Mouse (Mus musculus) MN1 (cell line): ENCODE data around the gene Rsph1.

ENCODE experiments used
- DNase-seq: peaks from one replicate; pipeline ENCODE4 v3.0.0-alpha.2; 2016; ENCODE audit warnings: low spot score

The Rsph1 gene

DNA sequence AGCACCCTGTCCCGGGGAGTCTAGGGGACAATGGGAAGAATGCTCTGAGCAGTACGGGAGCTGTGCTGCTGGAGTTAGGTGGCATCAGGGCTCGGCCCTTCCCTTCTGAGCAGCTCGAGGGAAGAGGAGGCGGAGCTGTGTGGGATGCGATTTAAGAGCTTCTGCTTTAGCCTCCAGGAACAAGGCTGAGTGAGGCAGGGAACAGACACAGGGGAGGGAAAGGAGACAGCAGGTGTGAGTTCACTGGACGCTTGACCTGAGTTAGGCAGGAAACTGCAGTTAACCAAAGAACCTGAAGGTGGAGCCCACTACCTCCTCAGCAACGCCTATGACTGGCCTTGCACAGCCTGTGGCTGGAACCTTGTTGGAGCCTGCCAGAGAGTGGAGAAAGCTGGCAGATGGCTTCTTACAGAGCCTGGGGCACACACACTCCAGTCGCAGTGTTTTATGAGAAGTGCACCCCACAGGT, 22.7 kb downstream of the Rsph1 start:
- peak; percentile 78 for DNase-seq

DNA sequence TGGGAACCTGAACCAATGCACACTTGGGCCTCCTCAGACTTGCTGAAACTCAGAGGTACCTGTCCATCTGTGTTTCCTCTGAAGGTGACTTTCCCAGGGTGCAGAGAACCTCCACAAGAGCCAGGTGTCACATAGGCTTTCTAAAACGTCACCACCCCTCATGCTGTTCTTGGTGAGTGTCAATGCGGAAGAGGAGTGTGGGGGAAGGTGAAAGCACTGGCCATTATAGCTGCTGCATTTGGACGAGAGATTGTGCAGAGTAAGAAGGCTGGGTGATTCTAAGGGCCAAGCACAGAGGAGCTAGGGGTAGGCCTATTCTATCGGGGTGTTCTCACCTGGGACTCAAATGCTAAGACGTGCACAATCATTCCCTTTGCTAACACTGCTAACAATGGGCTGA, 23.2 kb downstream of the Rsph1 start:
- DNase-seq = no peak

DNA sequence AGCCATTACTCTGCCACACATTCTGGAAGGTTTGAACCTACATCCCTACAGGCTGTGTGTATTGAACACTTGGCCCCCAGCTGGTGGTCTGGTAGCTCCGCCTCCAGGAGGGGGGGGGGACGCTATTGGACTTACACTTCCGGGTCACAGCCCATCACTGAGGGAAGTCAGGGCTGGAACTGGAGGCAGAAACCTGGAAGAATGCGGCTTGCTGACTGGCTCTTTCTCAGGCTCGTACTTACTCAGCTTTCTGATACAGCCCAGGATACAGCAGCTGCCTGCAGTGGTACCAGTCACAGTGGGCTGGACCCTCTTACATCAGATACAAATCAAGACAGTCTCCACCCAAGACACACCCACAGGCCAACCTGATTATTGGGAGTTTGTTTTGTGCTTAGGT, 30.0 kb downstream of the Rsph1 start:
- no peak for DNase-seq

DNA sequence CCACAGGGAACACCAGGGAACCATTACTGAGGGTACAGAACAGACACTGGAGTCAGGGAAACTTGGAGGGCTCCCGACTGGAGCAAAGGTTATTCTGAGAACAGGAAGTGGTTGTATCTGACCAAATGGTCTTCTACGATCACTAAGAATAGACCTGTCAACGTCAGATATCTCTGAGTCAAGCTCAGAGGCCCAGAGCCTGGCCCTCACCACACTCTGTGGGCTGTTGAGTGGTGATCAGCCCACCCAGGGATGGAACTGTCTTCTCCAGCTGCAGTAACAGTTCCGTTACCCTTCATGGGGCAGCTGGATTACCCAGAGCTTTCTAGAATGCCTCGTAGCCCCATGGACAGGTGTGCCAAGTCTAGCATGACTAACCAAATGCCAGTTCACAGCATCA, 31.9 kb downstream of the Rsph1 start:
- DNase-seq = no peak

DNA sequence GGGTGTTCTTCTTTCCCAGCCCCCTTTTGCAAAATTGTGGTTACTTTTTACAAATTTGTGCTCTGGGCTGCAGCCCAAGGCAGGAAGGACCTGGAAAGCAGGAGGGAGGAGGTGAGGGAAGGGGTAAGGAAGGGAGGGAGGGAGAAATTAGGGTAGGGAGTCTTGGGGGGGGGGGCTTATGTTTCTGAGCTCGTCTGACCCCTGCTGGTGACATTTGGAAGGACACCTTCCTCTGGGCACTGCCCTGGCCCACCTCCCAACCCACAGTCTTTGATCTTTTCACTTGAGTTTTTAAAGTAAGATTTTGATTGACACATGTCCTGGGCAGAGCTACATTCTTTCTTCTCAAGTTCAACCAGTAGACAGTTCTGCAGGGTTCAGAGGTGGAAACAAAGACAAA, 34.4 kb downstream of the Rsph1 start:
- no peak for DNase-seq

DNA sequence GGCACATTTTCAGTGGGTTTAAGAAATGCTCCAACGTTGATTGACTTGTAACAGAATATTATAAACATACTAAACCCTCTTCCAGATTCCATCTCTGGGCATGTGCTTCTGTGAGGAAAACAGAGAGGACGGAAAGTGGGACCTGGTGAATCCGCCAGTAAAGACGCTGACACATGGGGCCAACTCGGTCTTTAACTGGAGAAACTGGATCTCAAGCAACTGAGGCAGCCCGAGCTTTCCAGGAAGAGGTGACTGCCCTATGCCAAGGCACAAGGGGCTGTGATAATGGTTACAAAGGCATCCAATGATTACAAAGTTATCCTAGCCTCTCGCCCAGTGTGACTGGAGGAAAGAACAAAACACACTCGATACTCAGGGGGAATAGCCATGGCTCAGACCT, 36.0 kb downstream of the Rsph1 start:
- no peak for DNase-seq

DNA sequence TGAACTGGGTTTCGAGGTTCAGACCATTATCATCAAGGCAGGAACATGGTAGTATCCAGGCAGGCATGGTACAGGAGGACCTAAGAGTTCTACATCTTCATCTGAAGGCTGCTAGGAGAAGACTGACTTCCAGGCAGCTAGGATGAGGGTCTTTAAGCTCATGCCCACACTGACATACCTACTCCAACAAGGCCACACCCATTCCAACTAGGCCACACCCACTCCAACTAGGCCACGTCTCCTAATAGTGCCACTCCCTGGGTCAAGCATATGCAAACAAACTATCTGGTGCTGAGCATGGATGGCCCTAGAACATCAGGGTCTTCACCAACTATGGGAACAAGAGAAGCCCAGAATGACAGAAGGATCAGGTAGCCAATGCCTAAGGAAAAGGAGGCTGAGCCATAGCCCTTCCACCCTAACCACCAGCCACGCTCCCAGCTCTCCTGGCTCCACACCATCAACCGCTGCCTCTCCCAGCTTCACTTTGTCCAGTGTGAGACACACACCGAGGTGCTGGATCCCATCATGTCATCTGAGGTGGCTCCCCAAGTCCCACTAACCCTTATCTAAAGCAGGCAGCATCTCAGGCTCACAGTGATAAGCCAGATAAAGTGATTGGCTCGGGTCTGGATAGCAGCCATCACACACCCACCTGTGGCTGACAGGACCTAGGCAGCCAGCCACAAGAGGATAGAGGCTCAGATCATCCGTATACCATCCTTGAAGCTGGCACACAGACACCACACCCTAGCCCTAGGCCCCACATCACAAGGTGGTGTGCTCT, 38.8 kb downstream of the Rsph1 start:
- DNase-seq = no peak

DNA sequence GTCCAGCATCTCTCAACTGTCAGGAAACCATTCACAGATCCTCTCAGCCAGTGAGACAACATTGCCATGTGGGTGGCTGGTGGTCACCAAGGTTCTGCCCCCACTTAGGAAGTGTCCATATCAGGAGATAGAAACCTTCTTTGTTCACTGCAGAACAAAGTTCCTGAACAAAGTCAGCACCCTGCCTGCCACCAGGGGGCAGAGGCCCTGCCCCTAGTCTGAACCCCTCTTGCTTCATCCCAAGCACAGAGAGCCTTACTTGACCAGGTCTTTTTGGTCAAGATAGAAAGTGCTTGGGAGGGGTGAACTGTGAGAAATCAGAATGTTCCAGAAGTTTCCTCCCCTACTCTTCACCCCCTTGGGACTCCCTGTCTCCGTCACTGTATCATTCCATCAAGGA, 41.3 kb downstream of the Rsph1 start:
- DNase-seq = no peak

DNA sequence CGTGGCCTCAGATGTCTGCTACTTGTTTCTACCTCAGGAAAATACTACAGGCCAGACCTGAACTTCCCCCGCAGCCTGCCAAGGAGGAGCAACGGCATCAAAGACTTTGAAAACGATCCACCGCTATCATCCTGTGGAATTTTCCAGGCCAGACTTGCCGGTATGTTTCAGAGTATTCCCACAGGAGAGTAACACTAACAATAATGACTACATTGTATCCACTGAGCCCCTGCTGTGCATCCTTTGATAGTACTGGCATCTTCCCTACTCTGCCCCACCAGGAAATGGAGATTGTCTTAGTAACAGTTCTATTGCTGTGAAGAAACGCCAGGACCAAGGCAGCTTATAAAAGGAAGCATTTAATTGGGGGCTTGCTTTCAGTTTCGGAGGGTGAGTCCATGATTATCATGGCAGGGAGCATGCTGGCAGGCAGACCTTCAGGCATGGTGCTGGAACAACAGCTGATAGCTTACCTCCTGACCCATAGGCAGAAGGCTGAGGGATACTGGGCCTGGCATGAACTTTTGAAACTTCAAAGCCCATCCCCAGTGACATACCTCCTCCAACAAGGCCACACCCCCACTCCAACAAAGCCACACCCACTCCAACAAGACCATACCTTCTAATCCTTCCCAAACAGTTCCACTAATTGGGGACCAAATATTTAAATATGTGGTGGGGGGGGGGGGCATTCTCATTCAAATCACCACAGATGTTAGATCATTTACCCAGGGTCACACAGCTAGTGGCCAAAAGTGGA, 44.8 kb downstream of the Rsph1 start:
- no peak for DNase-seq

DNA sequence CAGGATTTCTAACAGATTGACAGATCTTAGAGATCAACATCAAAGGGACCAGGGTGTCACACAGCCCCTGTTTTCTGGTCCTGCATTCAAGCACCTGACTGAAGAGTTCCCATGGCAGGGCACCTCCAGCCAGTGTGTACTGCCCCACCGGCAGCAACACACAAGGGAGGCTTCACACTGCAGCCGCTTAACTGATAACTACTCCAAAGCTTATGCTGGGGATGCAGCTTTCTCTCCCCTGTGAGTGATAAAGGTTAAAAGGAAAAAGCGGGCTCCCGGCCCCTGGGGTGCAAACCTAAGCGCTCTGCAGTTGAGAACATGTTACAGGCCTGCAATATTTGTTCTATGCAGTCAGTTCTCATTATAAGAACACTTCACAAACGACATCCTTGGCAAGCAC, 45.4 kb downstream of the Rsph1 start:
- DNase-seq = no peak

DNA sequence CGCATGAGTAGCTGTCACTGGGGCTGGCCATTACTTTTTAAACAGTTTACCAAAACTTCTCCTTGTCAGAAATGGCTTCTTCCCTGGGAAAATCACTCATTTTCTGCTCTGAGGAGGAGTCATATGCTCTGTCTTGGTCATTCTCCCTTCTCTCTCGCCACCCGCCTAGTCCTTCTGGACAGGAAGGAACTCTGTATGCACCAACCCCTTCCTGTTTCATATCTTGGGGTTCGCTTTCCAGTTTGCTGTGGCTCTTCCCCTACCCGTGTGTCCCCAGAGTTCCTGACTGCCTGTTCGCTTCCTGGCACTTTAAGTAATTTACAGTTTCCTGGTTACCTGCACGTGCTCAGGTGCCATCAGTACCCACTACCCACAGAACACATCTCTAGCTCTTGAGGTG, 50.3 kb downstream of the Rsph1 start:
- DNase-seq = no peak

DNA sequence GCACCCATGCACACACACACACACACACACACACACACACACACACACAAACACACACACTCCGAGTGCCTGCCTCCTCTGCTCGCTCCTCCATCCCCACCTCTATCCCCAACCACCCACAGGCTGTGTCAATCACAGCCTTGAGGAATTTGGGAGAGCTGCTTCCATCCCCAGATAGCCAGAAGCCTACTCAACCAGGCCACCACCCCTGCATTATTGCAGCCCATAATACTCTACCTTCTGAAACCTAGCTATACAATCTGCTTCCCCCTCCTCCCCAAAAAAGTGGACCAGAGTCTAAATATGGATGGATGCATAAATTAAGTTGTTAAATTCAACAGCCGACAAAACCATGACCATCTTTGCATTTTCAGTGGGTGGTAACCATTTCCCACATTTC, 50.8 kb downstream of the Rsph1 start:
- no peak for DNase-seq

DNA sequence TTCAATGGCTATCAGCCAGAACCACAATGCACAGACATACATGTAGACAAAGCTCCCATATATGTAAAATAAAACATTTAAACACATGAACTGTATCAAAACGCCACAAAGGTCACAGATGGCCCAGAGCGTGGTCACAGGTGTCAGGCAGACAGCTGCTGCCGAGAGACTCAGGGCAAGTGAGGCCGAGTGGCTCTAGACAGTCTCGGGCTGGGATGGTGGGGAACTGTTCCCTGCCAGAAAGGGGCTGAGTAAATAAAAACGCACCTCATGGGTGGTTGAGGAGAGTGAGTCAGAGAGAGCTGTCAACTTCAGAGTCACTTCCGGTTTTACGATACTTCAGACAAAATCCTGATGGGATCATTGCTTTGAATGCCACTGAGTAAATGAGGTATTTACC, 52.6 kb downstream of the Rsph1 start:
- DNase-seq = no peak

DNA sequence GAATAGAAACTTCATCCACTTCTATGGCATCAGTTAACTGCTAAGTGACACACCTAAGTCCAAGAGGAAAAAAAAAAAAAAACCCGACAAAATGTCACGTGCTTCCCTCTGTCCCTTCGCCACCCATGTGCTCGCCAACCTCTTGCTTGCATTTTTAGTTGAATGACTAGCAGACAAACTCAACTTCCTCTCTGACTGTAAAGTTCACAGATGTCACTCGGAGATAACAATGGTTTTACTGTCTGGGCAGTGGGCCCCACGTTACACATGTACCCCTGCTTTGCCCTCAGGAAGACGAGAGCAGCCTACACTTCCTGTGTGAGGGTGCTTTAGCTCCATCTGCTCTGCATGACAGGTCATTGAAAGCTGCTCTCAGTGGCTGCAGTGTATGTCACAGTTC, 53.3 kb downstream of the Rsph1 start:
- no peak for DNase-seq

DNA sequence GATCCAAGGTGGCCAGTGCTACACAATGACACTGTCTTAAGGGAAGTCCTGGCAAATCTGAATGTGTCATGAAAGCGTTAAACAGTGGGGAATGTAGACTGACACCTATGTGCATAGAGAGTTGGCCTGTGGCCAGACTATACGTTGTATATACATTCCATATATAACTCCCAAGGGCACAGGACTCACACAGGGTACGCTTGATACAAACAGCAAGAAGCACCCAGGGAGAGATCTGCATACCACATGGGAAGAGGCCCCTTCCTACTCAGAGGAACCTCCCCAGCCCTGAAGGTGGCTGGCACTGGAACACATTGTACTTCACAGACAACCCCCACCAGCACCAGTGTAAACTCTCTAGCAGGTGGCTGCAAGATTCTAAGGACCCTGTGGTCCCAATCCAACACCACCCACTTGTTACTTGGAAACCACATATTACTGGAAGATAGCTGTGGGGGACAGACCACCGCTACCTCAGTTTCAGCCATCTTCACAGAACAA, 54.3 kb downstream of the Rsph1 start:
- DNase-seq = no peak

DNA sequence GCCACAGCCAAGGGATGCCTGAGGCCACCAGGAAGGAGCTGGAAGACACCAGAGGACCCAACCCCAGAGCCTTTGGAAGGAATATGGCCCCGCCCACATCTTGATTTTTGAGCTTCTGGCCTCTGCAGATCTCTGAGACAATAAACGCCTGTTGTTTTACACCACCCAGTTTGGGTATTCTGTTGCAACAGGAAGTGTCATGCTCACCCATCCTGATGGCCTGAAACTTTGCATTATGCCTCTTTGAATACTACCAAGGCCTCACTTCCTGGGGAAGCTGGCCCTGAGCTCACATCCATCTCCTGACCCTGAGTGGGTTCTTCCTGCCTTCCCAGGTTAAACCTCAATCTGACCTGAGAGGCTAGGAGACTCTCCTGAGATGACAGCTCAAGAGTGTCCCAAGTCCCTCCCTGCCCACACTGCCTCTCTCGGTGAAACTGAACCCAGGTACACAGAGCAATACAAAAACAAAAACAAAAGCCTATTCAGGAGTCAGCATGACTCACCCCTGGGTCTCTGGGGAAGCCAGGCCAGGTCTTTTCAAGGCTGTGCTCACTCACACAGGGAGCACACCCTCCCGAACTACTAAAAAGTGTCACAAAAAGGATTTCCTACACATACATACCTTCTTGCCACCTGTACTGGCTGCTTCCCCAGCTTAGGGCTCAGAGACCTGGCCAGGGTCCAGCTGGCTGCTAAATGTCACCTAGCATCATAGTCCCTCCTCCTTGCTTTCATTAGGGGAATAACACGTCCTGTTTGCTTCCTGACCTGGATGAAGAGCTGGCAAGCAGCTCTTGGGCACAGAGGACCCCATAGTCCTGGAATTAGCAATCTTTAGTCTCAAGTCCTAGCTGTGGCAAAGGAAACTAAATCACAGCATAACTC, 60.9 kb downstream of the Rsph1 start:
- no peak for DNase-seq

DNA sequence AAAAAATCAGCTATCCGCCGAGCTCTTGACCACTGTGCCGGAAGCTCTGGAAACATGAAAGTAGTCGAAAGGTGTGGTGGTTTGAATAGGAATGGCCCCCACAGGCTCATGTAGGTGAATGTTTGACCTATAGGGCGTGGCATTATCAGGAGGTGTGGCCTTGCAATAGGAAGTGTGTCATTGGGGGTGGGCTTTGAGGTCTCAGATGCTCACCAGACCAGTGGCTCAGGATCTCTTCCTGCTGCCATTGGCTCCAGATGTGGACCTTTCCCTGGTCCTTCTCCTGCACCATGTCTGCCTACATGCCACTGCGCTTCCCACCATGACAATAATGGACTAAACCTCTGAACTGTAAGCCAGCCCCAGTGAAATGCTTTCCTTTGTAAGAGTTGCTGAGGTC, 65.3 kb downstream of the Rsph1 start:
- DNase-seq = no peak

DNA sequence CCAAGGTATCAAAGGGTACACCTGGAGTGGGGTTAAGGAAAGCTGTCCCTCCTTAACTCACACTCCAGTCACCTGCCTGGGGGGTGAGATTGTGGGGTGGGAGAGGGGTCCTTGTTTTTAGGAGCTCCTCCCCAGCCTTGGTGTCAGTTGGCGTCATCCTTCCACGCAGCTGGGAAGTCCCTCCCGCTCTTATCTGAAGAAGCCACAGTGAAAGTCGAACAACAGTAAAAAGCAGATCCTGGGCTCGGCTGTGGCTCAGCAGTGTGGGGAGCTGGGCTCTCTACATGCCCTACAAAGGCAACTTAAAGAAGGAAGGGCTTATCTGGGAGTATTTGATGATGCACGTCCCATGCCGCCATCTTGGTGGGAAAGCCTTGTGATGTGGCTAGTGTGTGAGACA, 66.9 kb downstream of the Rsph1 start:
- DNase-seq = no peak

DNA sequence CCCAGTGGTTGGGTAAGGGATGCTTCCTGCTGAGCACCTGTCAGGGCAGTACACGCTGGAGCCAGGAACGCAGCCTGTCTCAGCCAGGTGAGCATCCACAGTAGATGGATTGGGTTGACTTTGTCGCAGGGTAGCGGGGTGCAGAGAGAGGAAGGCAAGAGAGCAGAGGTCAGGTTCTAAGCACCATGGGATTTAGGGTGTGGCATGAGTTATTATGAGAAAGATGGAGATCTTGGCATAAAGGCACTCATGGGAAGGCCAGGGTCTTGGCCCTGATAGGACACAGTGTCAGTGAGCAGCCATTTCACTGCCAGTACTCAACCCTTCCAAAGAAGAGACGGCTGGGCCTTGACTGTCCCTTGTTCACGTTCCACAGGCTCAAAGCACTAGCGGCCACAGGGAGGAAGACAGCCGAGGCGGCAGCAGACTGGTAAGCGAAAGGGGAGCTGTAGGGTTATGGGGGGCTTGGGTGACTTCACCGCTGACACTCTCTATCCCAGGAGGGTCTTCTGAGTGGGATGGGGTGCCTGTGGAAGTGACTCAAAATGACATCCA, 67.7 kb downstream of the Rsph1 start:
- no peak for DNase-seq

DNA sequence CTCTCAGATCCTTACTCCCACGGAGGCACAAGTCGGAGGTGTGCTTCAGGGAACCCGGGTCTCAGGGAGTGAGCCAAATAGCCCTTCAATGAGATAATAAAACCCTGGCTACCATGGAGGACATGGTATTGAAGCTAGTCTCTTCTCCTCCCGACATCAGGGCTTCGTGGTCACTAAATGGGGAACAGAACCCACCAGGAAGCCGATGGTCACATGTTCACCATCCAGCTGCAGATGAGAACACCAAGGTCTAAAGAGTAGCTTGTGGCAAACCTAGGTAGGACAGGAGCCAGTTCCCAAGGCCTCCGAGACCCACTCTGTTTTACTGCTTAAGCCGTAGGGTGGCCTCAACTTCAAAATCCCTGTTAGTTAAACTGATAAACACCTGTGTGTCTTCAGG, 68.5 kb downstream of the Rsph1 start:
- DNase-seq = no peak

DNA sequence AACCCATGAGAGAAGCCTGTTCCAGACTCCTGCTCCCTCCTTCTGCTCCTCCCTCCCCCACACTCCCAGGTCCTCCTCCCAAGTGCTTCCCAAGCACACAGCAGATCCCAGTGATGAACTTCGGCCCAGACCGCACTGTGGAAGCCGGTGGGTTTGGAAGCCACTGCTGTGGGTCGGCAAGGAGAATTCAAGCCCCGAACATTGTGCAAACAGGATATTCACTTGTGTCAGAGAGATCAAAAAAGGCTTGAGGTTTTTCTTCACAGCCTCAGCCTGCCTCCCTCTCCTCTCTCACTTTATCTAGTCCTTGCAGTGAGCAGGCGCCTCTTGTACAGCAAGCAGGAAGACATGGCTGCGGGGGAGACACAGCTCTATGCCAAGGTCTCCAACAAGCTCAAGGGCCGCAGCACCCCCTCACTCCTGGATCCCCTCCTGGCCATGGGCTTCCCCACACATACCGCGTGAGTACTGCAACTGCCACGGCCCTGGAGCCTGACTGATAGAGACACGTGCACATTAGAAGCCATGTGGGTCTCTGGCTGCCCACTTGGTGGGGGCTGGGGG, 69.3 kb downstream of the Rsph1 start, which contains the start of gene Ubash3a:
Gene Ubash3a, plus strand, starts transcription at position 103 of the 564 bp plus-strand sequence.
- DNase-seq = no peak
